Mouse (Mus musculus) megakaryocyte, embryonic 14.5 days (primary cell): ENCODE measurements around the gene Prox1.

Source experiments
- FLI1 ChIP-seq: IDR thresholded peaks from 2 replicates; pipeline ENCODE4 v1.6.1; 2012; ENCODE audit warnings: low read length, inconsistent platforms, mixed read lengths
- GATA1 ChIP-seq: IDR thresholded peaks from 3 replicates; pipeline ENCODE4 v1.6.1; 2012; ENCODE audit warnings: mixed read lengths, low read length, inconsistent platforms, borderline replicate concordance

DNA sequence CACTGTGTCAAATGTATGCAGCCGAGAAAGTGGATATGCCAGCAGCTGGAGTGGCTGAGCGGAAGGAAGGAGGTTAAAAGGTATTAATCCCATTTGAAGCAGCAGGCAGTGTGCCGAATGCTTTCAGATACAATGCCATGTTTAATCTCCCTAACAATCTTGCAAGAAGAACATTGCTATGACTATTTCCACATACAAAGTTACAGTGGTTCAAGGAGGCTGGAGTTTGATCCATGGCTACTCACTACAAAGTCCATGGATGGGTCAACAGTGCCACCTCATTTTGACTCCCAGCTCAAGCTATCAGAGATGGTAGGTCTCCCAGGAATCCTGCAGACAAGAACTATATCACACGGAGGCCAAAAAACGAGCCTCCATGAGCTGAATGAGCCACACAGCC, 64.5 kb downstream of the Prox1 start:
- no peak for TF ChIP-seq GATA1
- TF ChIP-seq FLI1 = no peak
